Mouse (Mus musculus): Measurements from ENCODE around the gene Clk4. TPM values are rescaled to one million over a fixed set of nuclear protein-coding genes. Genes with fewer than 3 reads are reported as not detected.

Gene Clk4
- 118 and 124 TPM in 2 replicates for polyA plus RNA-seq (2015; fragmentation: Nextera tagmentation; extraction: Ambion mirVana)

GRCm38 (mm10) chr11:51261680-51262219 is at the start of gene Clk4:
TSS of gene Clk4 (plus strand) at chr11:51261730.
- Histone ChIP-seq H3K27me3 (replicated peaks) (no peaks in the 10 kb centered on the region), H3K9me3 (replicated peaks) (no peaks in the 10 kb centered on the region), H3K4me1 (peaks cover 36% of the 10 kb centered on the region), H3K4me2 (peak within 1 kb of the TSS; percentile 79), H3K9ac (replicated peaks) (peak within 1 kb of the TSS; percentile 60), H3K36me3 (no peaks in the 10 kb centered on the region), H3K27ac (replicated peaks) (peak within 1 kb of the TSS; percentile 98), H3K4me3 (replicated peaks) (peak within 1 kb of the TSS; percentile 91)
- ATAC-seq (ENCODE audit: low FRiP score) = no peak
- 62% methylated on average over 3 of the region's 3 CpGs for WGBS

- Histone ChIP-seq H3K9ac (replicated peaks) (no peak overlapping the region), H3K4me1 (no peaks in the 10 kb centered on the region), H3K27ac (replicated peaks) (no peak overlapping the region), H3K4me2 (no peak overlapping the region), H3K4me3 (replicated peaks) (no peak overlapping the region), H3K27me3 (replicated peaks) (no peaks in the 10 kb centered on the region), H3K36me3 (no peaks in the 10 kb centered on the region), H3K9me3 (replicated peaks) (no peaks in the 10 kb centered on the region; the same call in 1 of the 2 replicates)
- whole genome bisulfite sequencing = 85% methylated on average over 7 of the region's 7 CpGs
- ATAC-seq (ENCODE audit: low FRiP score) = no peak
Measured at GRCm38 (mm10) chr11:51214021-51214420, 47.5 kb upstream of the Clk4 start.

GRCm38 (mm10) chr11:51219396-51219980 is 42.0 kb upstream of the Clk4 start:
- WGBS = 84% methylated on average over 12 of the region's 12 CpGs
- Histone ChIP-seq H3K27me3 (replicated peaks) (no peaks in the 10 kb centered on the region), H3K27ac (replicated peaks) (no peak overlapping the region), H3K4me2 (no peak overlapping the region), H3K4me3 (replicated peaks) (no peak overlapping the region), H3K36me3 (no peaks in the 10 kb centered on the region), H3K4me1 (no peaks in the 10 kb centered on the region), H3K9me3 (replicated peaks) (no peaks in the 10 kb centered on the region; the same call in 1 of the 2 replicates), H3K9ac (replicated peaks) (no peak overlapping the region)
- no peak for ATAC-seq (ENCODE audit: low FRiP score)

- no peak within 1 kb of the TSS for H3K4me2 ChIP-seq
- H3K4me1 ChIP-seq = no peaks in the 10 kb centered on the region
- H3K9ac ChIP-seq (replicated peaks) = no peak within 1 kb of the TSS
- H3K4me3 ChIP-seq (replicated peaks) = no peak within 1 kb of the TSS
- no peaks in the 10 kb centered on the region; the same call in 1 of the 2 replicates for H3K9me3 ChIP-seq (replicated peaks)
- ATAC-seq (ENCODE audit: low FRiP score) = no peak
- no peaks in the 10 kb centered on the region for H3K27me3 ChIP-seq (replicated peaks)
- H3K36me3 ChIP-seq = no peaks in the 10 kb centered on the region
- H3K27ac ChIP-seq (replicated peaks) = no peak within 1 kb of the TSS
- WGBS = 94% methylated on average over 11 of the region's 11 CpGs
Measured at GRCm38 (mm10) chr11:51220308-51220707, 41.2 kb upstream of the Clk4 start, which contains the start of gene Gm12569. TSS of gene Gm12569 (plus strand) at chr11:51220473.

- ATAC-seq (ENCODE audit: low FRiP score) = no peak
Measured at GRCm38 (mm10) chr11:51227104-51227503, 34.4 kb upstream of the Clk4 start.

GRCm38 (mm10) chr11:51234626-51235025 is 26.9 kb upstream of the Clk4 start:
- Histone ChIP-seq H3K36me3 (no peaks in the 10 kb centered on the region), H3K4me1 (no peaks in the 10 kb centered on the region), H3K27ac (replicated peaks) (no peak overlapping the region), H3K27me3 (replicated peaks) (no peaks in the 10 kb centered on the region), H3K9me3 (replicated peaks) (no peaks in the 10 kb centered on the region), H3K4me2 (no peak overlapping the region), H3K4me3 (replicated peaks) (no peak overlapping the region), H3K9ac (replicated peaks) (no peak overlapping the region)
- no peak for ATAC-seq (ENCODE audit: low FRiP score)
- WGBS = 92% methylated on average over 9 of the region's 9 CpGs

More at GRCm38 (mm10) chr11:51227104-51227503, 34.4 kb upstream of the Clk4 start:
- Histone ChIP-seq H3K4me2 (no peak overlapping the region), H3K36me3 (no peaks in the 10 kb centered on the region), H3K4me3 (replicated peaks) (no peak overlapping the region), H3K27ac (replicated peaks) (no peak overlapping the region), H3K27me3 (replicated peaks) (no peaks in the 10 kb centered on the region), H3K9me3 (replicated peaks) (no peaks in the 10 kb centered on the region), H3K9ac (replicated peaks) (no peak overlapping the region), H3K4me1 (no peaks in the 10 kb centered on the region)
- WGBS = 78% methylated on average over 4 of the region's 4 CpGs

- Histone ChIP-seq H3K36me3 (no peaks in the 10 kb centered on the region), H3K4me3 (replicated peaks) (no peak overlapping the region), H3K27ac (replicated peaks) (no peak overlapping the region), H3K9me3 (replicated peaks) (no peaks in the 10 kb centered on the region), H3K4me1 (no peaks in the 10 kb centered on the region), H3K27me3 (replicated peaks) (no peaks in the 10 kb centered on the region), H3K9ac (replicated peaks) (no peak overlapping the region), H3K4me2 (no peak overlapping the region)
- no peak for ATAC-seq (ENCODE audit: low FRiP score)
- 89% methylated on average over 2 of the region's 2 CpGs for WGBS
Measured at GRCm38 (mm10) chr11:51242897-51243296, 18.6 kb upstream of the Clk4 start.

- no peak for ATAC-seq (ENCODE audit: low FRiP score)
- Histone ChIP-seq H3K27me3 (replicated peaks) (no peaks in the 10 kb centered on the region), H3K36me3 (no peaks in the 10 kb centered on the region), H3K4me1 (peaks cover under 1% of the 10 kb centered on the region; the same call in 1 of the 2 replicates), H3K4me2 (no peak overlapping the region), H3K9me3 (replicated peaks) (no peaks in the 10 kb centered on the region), H3K27ac (replicated peaks) (no peak overlapping the region), H3K9ac (replicated peaks) (no peak overlapping the region), H3K4me3 (replicated peaks) (no peak overlapping the region)
- WGBS = 91% methylated on average over 4 of the region's 4 CpGs
Measured at GRCm38 (mm10) chr11:51257006-51257405, 4.5 kb upstream of the Clk4 start.

GRCm38 (mm10) chr11:51262342-51263285 is 1.1 kb downstream of the Clk4 start, which contains the start of gene BC049762:
TSS of gene BC049762 (minus strand) at chr11:51263046.
- Histone ChIP-seq H3K4me2 (peak within 1 kb of the TSS; percentile 79), H3K4me3 (replicated peaks) (peak within 1 kb of the TSS; percentile 91), H3K27ac (replicated peaks) (peak within 1 kb of the TSS; percentile 98), H3K9me3 (replicated peaks) (no peaks in the 10 kb centered on the region), H3K27me3 (replicated peaks) (no peaks in the 10 kb centered on the region), H3K4me1 (peaks cover 44% of the 10 kb centered on the region), H3K36me3 (0 out of 2 replicates have a peak, but pooled peaks cover 2% of the 10 kb centered on the region), H3K9ac (replicated peaks) (peak within 1 kb of the TSS; percentile 98)
- WGBS = 10% methylated on average over 57 of the region's 57 CpGs
- peak; percentile 99 for ATAC-seq (ENCODE audit: low FRiP score)

- H3K4me3 ChIP-seq (replicated peaks) = peak overlapping the region; percentile 91
- ATAC-seq (ENCODE audit: low FRiP score) = peak; percentile 69
- peak overlapping the region; percentile 98 for H3K9ac ChIP-seq (replicated peaks)
- no peaks in the 10 kb centered on the region for H3K9me3 ChIP-seq (replicated peaks)
- peaks cover 44% of the 10 kb centered on the region for H3K4me1 ChIP-seq
- H3K27ac ChIP-seq (replicated peaks) = peak overlapping the region; percentile 98
- H3K4me2 ChIP-seq = peak overlapping the region; percentile 79
- no peaks in the 10 kb centered on the region for H3K27me3 ChIP-seq (replicated peaks)
- 0 out of 2 replicates have a peak, but pooled peaks cover 2% of the 10 kb centered on the region for H3K36me3 ChIP-seq
- 0% methylated on average over 49 of the region's 50 CpGs for WGBS
Measured at GRCm38 (mm10) chr11:51263286-51263831, 1.8 kb downstream of the Clk4 start.

GRCm38 (mm10) chr11:51264352-51264751 is 2.8 kb downstream of the Clk4 start:
- Histone ChIP-seq H3K36me3 (0 out of 2 replicates have a peak, but pooled peaks cover 4% of the 10 kb centered on the region), H3K27ac (replicated peaks) (no peak overlapping the region), H3K9ac (replicated peaks) (0 out of 2 replicates have a peak overlapping the region, but pooled peaks have one; percentile 26), H3K27me3 (replicated peaks) (no peaks in the 10 kb centered on the region), H3K4me1 (peaks cover 44% of the 10 kb centered on the region), H3K4me2 (peak overlapping the region; percentile 79), H3K9me3 (replicated peaks) (no peaks in the 10 kb centered on the region), H3K4me3 (replicated peaks) (peak overlapping the region; percentile 91)
- WGBS = 26% methylated on average over 6 of the region's 6 CpGs
- no peak for ATAC-seq (ENCODE audit: low FRiP score)
